Mouse (Mus musculus): ENCODE measurements around the gene Ltb4r1.

Ltb4r1 gene

GRCm38 (mm10) chr14:55765696-55766095, at the start of gene Ltb4r1:
Gene Ltb4r1, plus strand, starts transcription at chr14:55765962.
- DNase-seq (ENCODE audit: low spot score): no peak

GRCm38 (mm10) chr14:55716271-55716670, 49.5 kb upstream of the Ltb4r1 start:
- DNase-seq (ENCODE audit: low spot score): no peak

- peak; percentile 80 for DNase-seq (ENCODE audit: low spot score)
Measured at GRCm38 (mm10) chr14:55716884-55717283, 48.9 kb upstream of the Ltb4r1 start.

GRCm38 (mm10) chr14:55719737-55720136, 46.0 kb upstream of the Ltb4r1 start:
- DNase-seq (ENCODE audit: low spot score): no peak

GRCm38 (mm10) chr14:55720666-55721065, 45.1 kb upstream of the Ltb4r1 start:
- no peak for DNase-seq (ENCODE audit: low spot score)

- DNase-seq (ENCODE audit: low spot score): no peak
Measured at GRCm38 (mm10) chr14:55721076-55721475, 44.7 kb upstream of the Ltb4r1 start.

- peak; percentile 98 for DNase-seq (ENCODE audit: low spot score)
Measured at GRCm38 (mm10) chr14:55721700-55722437, 43.9 kb upstream of the Ltb4r1 start, which contains the start of gene Rabggta. Gene Rabggta, minus strand, starts transcription at chr14:55722263.

GRCm38 (mm10) chr14:55722438-55722945, 43.3 kb upstream of the Ltb4r1 start:
- no peak for DNase-seq (ENCODE audit: low spot score)

GRCm38 (mm10) chr14:55723433-55723832, 42.3 kb upstream of the Ltb4r1 start:
- no peak for DNase-seq (ENCODE audit: low spot score)

- no peak for DNase-seq (ENCODE audit: low spot score)
Measured at GRCm38 (mm10) chr14:55724411-55724871, 41.3 kb upstream of the Ltb4r1 start.

- DNase-seq (ENCODE audit: low spot score): no peak
Measured at GRCm38 (mm10) chr14:55726261-55726660, 39.5 kb upstream of the Ltb4r1 start.

GRCm38 (mm10) chr14:55727889-55728685, 37.7 kb upstream of the Ltb4r1 start:
- no peak for DNase-seq (ENCODE audit: low spot score)

- DNase-seq (ENCODE audit: low spot score): no peak
Measured at GRCm38 (mm10) chr14:55730116-55730515, 35.6 kb upstream of the Ltb4r1 start.

GRCm38 (mm10) chr14:55730531-55731032, 35.2 kb upstream of the Ltb4r1 start:
- no peak for DNase-seq (ENCODE audit: low spot score)

GRCm38 (mm10) chr14:55733889-55734288, 31.9 kb upstream of the Ltb4r1 start:
- DNase-seq (ENCODE audit: low spot score): peak; percentile 29

GRCm38 (mm10) chr14:55734869-55735268, 30.9 kb upstream of the Ltb4r1 start:
- DNase-seq (ENCODE audit: low spot score): no peak

GRCm38 (mm10) chr14:55735334-55735733, 30.4 kb upstream of the Ltb4r1 start:
- DNase-seq (ENCODE audit: low spot score): no peak

GRCm38 (mm10) chr14:55735758-55736157, 30.0 kb upstream of the Ltb4r1 start:
- DNase-seq (ENCODE audit: low spot score): no peak

- peak; percentile 42 for DNase-seq (ENCODE audit: low spot score)
Measured at GRCm38 (mm10) chr14:55737086-55737687, 28.6 kb upstream of the Ltb4r1 start.

GRCm38 (mm10) chr14:55743711-55744110, 22.1 kb upstream of the Ltb4r1 start:
- DNase-seq (ENCODE audit: low spot score): peak; percentile 79

- peak; percentile 94 for DNase-seq (ENCODE audit: low spot score)
Measured at GRCm38 (mm10) chr14:55745180-55745860, 20.4 kb upstream of the Ltb4r1 start, which contains the start of the genes Dhrs1 and Nop9. Gene Dhrs1, minus strand, starts transcription at chr14:55745690. Gene Nop9, plus strand, starts transcription at chr14:55745693.

Measured in yolk sac, embryonic 10.5 days (tissue).